Mouse (Mus musculus) hindbrain, embryonic 14.5 days (tissue): Measurements from ENCODE around the gene Poc1a. TPM values are rescaled to one million over a fixed set of nuclear protein-coding genes. Genes with fewer than 3 reads are reported as not detected.

Experiments used
- ATAC-seq: fragments of 200-750 bp; cut with Nextera tagmentation; 2 replicates; pipeline ENCODE4 v1.8.0; 2017; ENCODE audit warnings: moderate number of reproducible peaks, mild to moderate bottlenecking, moderate TSS enrichment, moderate library complexity; ENCODE audit not compliant: low FRiP score
- DNase-seq: peaks from one replicate; pipeline ENCODE4 v3.0.0-alpha.2; 2015; ENCODE audit warnings: low spot score
- H3K27ac ChIP-seq: fragments of 300-500 bp; sonication (generic); 2 replicates; pipeline ENCODE4 v1.5.1; 2014; ENCODE audit warnings: mild to moderate bottlenecking, moderate library complexity
- H3K27me3 ChIP-seq: fragments of 300-500 bp; sonication (generic); 2 replicates; pipeline ENCODE4 v1.6.1; 2014; ENCODE audit warnings: mild to moderate bottlenecking, low read length, mixed read lengths; ENCODE audit not compliant: control insufficient read depth, insufficient read depth
- H3K36me3 ChIP-seq: fragments of 300-500 bp; sonication (generic); replicated peaks from 2 replicates; pipeline ENCODE4 v1.6.1; 2014; ENCODE audit not compliant: control insufficient read depth, insufficient read depth
- H3K4me1 ChIP-seq: fragments of 300-500 bp; sonication (generic); replicated peaks from 2 replicates; pipeline ENCODE4 v1.6.1; 2014; ENCODE audit warnings: antibody characterized with exemption, low read length, mixed read lengths; ENCODE audit not compliant: control insufficient read depth, insufficient read depth
- H3K4me2 ChIP-seq: fragments of 300-500 bp; sonication (generic); replicated peaks from 2 replicates; pipeline ENCODE4 v1.6.1; 2014; ENCODE audit warnings: mild to moderate bottlenecking, moderate library complexity
- H3K4me3 ChIP-seq: fragments of 300-500 bp; sonication (generic); replicated peaks from 2 replicates; pipeline ENCODE4 v1.5.1; 2014; ENCODE audit warnings: mild to moderate bottlenecking, low read length
- H3K9ac ChIP-seq: fragments of 300-500 bp; sonication (generic); 2 replicates; pipeline ENCODE4 v1.6.1; 2014
- H3K9me3 ChIP-seq: fragments of 300-500 bp; sonication (generic); 2 replicates; pipeline ENCODE4 v1.6.1; 2016; ENCODE audit warnings: low read length; ENCODE audit not compliant: control insufficient read depth
- WGBS: fragments of 180-500 bp; shearing (Covaris S2); extraction: QIAGEN DNeasy Blood & Tissue Kit; methylation state at CpG from one replicate; pipeline ENCODE4 v1.1.7; 2014; 5-methylcytosine and 5-hydroxymethylcytosine counted together
- polyA plus RNA-seq: library from polyadenylated mRNA; unstranded; fragments of >200 nt; fragmentation: Nextera tagmentation; extraction: Ambion mirVana; gene quantifications from 2 replicates; pipeline ENCODE4 v1.2.1, GENCODE M21; 2014

Poc1a gene
- polyA plus RNA-seq, 1 experiment from 2014 or later: 7.3 TPM

GRCm38 (mm10) chr9:106237878-106238277, 43.0 kb upstream of the Poc1a start:
- Histone ChIP-seq H3K9ac (no peak overlapping the region), H3K4me2 (no peak overlapping the region), H3K4me3 (no peak overlapping the region), H3K4me1 (no peaks in the 10 kb centered on the region), H3K9me3 (no peaks in the 10 kb centered on the region), H3K27me3 (no peaks in the 10 kb centered on the region), H3K36me3 (peaks cover 99% of the 10 kb centered on the region), H3K27ac (no peak overlapping the region)
- ATAC-seq: no peak
- no peak for DNase-seq
- 95% methylated on average over 10 of the region's 10 CpGs for WGBS

DNA sequence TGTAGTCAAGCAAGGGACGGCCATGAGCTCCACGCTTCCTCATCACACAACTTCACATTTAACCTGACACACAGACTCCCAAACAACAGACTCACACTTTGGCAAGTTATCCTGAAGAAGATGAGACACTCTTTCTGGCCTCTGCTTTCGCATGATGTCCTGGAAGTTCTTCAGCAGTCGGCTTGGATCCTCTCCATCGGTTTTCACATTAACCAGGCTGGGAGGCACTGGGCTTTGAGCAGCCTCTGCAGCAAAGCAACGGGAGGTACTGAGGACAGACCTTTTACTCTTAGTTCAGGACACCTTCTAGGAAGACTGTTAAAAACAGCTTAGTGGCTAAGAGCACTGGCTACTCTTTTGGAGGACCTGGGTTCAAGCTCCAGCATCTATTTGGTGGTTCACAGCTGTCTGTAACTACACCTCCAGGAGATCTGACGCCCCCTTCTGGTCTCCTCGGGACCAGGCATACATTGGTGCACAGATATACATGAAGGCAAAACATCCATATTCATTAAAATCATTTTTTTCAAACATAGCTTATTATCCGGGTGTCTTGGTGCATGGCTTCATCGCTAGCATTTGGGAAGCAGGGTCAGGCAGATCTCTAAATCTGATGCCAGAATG, 39.2 kb upstream of the Poc1a start:
- Histone ChIP-seq H3K27me3 (no peaks in the 10 kb centered on the region), H3K4me1 (peaks cover 8% of the 10 kb centered on the region), H3K36me3 (peaks cover 70% of the 10 kb centered on the region), H3K4me3 (no peak overlapping the region), H3K9me3 (no peaks in the 10 kb centered on the region), H3K9ac (no peak overlapping the region), H3K4me2 (no peak overlapping the region), H3K27ac (no peak overlapping the region)
- DNase-seq (no peak), ATAC-seq (no peak)
- WGBS: 96% methylated on average over 10 of the region's 10 CpGs

DNA sequence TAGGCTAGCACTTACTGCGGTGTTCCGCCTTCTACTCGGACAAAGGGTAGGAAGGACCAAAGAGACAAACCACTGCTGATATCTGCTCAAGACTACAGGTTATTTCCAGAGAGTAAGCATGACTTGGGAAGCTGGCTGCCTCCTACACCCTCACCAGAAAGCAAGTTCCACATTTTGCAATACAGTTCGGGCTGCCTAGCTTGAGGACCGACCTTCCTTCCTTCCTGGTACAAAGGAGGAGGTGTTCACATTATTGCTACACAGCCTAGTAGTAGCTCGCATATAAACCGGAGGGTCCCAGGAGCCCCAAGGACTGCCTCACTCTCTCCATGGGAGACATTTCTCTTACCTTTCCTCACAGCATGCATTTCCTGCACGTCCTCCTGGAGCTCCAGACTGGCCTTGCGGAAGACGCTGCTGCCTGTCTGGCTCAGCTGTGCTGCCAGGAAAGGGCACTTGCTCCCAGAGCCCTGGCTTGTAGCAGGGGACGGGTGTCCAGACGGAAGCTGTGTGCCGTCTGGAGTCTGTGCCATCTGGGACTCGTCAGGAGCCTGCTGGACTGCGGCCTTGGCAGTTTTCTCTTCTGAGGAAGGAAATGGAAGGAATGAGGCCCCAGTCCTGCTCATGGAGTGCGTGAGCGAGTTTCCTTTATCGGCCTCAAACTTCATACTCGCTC, 37.9 kb upstream of the Poc1a start:
- Histone ChIP-seq H3K4me1 (peaks cover 15% of the 10 kb centered on the region), H3K4me3 (no peak overlapping the region), H3K4me2 (no peak overlapping the region), H3K9ac (no peak overlapping the region), H3K27ac (no peak overlapping the region), H3K9me3 (no peaks in the 10 kb centered on the region), H3K27me3 (no peaks in the 10 kb centered on the region), H3K36me3 (peaks cover 57% of the 10 kb centered on the region)
- DNase-seq (no peak), ATAC-seq (no peak)
- 81% methylated on average over 19 of the region's 19 CpGs for WGBS

- Histone ChIP-seq H3K4me2 (no peak overlapping the region), H3K9me3 (no peaks in the 10 kb centered on the region), H3K9ac (no peak overlapping the region), H3K36me3 (peaks cover 4% of the 10 kb centered on the region; the same call in 1 of the 2 replicates), H3K4me3 (no peak overlapping the region), H3K4me1 (peaks cover 27% of the 10 kb centered on the region), H3K27me3 (no peaks in the 10 kb centered on the region), H3K27ac (no peak overlapping the region)
- no peak for DNase-seq
- 90% methylated on average over 11 of the region's 11 CpGs for WGBS
- no peak for ATAC-seq
Observed at GRCm38 (mm10) chr9:106249550-106249949, 31.3 kb upstream of the Poc1a start.

DNA sequence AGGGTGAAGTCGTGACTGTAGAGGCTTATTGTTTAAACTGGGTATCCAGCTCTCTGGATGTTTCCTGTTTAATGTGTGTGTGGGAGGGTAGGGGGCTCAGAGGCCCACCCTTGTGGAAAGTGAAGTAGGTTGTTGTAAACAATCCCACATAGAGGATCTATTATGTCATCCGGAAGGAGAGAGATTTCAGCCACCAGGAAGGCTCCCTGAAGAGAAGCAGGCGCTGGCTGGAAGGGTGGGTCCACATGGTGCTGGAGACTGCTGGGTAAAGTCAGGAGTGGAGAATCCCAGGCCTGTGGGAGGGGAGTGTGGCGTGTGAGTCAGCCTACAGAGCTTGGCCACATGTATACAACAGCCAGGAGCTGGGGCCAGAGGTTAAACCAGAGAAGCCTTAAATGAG, 30.6 kb upstream of the Poc1a start:
- peaks cover 2% of the 10 kb centered on the region; the same call in 1 of the 2 replicates for H3K36me3 ChIP-seq
- ATAC-seq (no peak), DNase-seq (no peak)
- peaks cover 27% of the 10 kb centered on the region for H3K4me1 ChIP-seq
- H3K9me3 ChIP-seq: no peaks in the 10 kb centered on the region
- no peak overlapping the region for H3K27ac ChIP-seq
- no peak overlapping the region for H3K4me3 ChIP-seq
- no peak overlapping the region for H3K4me2 ChIP-seq
- H3K9ac ChIP-seq: no peak overlapping the region
- H3K27me3 ChIP-seq: no peaks in the 10 kb centered on the region
- WGBS: 60% methylated on average over 4 of the region's 4 CpGs

DNA sequence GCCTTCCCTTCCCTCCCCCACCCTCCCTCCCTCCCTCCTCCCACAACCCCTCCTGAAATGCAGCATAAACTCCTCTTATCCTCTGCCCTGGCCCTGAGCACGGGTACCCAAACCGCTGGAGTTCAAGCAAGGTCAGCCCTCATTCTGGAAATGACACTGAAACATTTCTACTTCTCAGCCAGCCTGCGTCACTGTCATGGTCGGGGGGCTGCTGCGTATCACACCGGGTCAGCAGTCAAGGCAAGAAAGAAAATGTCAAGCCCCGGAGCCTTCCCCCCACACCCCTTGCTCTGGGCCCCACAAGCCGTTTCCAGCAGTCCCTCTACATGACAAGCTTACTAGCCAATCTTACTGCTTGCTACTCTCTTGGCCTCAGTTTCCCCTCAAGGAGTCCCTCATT, 29.8 kb upstream of the Poc1a start:
- Histone ChIP-seq H3K27ac (no peak overlapping the region), H3K4me3 (no peak overlapping the region), H3K4me2 (no peak overlapping the region), H3K27me3 (no peaks in the 10 kb centered on the region), H3K4me1 (peaks cover 25% of the 10 kb centered on the region), H3K9me3 (no peaks in the 10 kb centered on the region), H3K36me3 (no peaks in the 10 kb centered on the region), H3K9ac (no peak overlapping the region)
- DNase-seq (no peak), ATAC-seq (no peak)
- WGBS: 70% methylated on average over 8 of the region's 8 CpGs

DNA sequence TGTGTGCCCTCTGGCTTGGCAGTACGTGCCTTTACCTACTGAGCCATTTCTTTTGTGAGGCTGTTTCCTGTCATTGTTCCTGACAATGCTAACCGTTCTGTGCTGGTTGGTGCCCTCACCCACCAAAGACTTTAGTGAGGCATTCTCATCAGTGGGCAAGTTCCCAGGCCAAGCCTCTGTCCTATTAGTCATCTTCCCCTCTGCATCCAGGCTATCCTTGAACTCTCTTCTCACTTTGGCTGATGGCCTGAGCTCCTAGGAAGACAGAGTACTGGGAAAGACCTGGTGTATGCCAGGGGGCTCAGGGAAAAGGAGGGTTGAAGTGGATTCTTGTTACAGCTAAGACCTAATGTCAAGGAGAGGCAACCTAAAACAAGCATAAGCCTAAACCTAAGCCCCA, 26.9 kb upstream of the Poc1a start:
- H3K27me3 ChIP-seq: no peaks in the 10 kb centered on the region
- WGBS: 79% methylated on average over 2 of the region's 2 CpGs
- no peak overlapping the region for H3K9ac ChIP-seq
- DNase-seq (no peak), ATAC-seq (no peak)
- no peak overlapping the region for H3K4me3 ChIP-seq
- 0 out of 2 replicates have a peak, but pooled peaks cover under 1% of the 10 kb centered on the region for H3K4me1 ChIP-seq
- H3K27ac ChIP-seq: no peak overlapping the region
- H3K9me3 ChIP-seq: no peaks in the 10 kb centered on the region
- no peak overlapping the region for H3K4me2 ChIP-seq
- no peaks in the 10 kb centered on the region for H3K36me3 ChIP-seq

GRCm38 (mm10) chr9:106258412-106258811, 22.4 kb upstream of the Poc1a start:
- Histone ChIP-seq H3K9ac (no peak overlapping the region), H3K27ac (no peak overlapping the region), H3K27me3 (no peaks in the 10 kb centered on the region), H3K9me3 (no peaks in the 10 kb centered on the region), H3K4me3 (no peak overlapping the region), H3K36me3 (no peaks in the 10 kb centered on the region), H3K4me2 (no peak overlapping the region), H3K4me1 (no peaks in the 10 kb centered on the region)
- 92% methylated on average over 4 of the region's 4 CpGs for WGBS
- ATAC-seq (no peak), DNase-seq (no peak)

- ATAC-seq (no peak), DNase-seq (no peak)
- H3K4me2 ChIP-seq: no peak overlapping the region
- no peaks in the 10 kb centered on the region for H3K9me3 ChIP-seq
- H3K36me3 ChIP-seq: no peaks in the 10 kb centered on the region
- H3K4me3 ChIP-seq: no peak overlapping the region
- H3K27ac ChIP-seq: no peak overlapping the region
- no peaks in the 10 kb centered on the region for H3K27me3 ChIP-seq
- no peaks in the 10 kb centered on the region for H3K4me1 ChIP-seq
- H3K9ac ChIP-seq: no peak overlapping the region
- WGBS: 72% methylated on average over 5 of the region's 5 CpGs
Observed at GRCm38 (mm10) chr9:106258990-106259389, 21.9 kb upstream of the Poc1a start.
